Comparison of ENCODE assay signal across 8 mouse cellular contexts in genomic region chr5:139736504-139736940, GRCm38 (mm10). TPM values are rescaled to one million over a fixed set of nuclear protein-coding genes. Genes with fewer than 3 reads are reported as not detected.
A peak's percentile ranks its signal among the peaks of the same experiment; 100 is the strongest.
DNase-seq lines count a peak whose midpoint lies in the region; ATAC-seq and TF ChIP-seq lines count a peak whose summit lies in the region.

No protein-coding gene starts in this region.

- ATAC-seq in heart, embryonic 14.5 days (ENCODE audit: insufficient number of reproducible peaks, insufficient read depth, low FRiP score, low read depth) = no peak
- ATAC-seq in liver, postnatal 0 days = no peak

- no peaks in the 10 kb centered on the region for H3K36me3 ChIP-seq in heart, embryonic 14.5 days (ENCODE audit: control insufficient read depth, insufficient read depth, low read length)
- peaks cover 0 to 54% of the 10 kb centered on the region in 2 experiments; a peak in 2 of 4 replicates for H3K36me3 ChIP-seq in MEL (ENCODE audit: control insufficient read depth in 1 of 2, insufficient read depth in 2 of 2, low read length in 2 of 2)
- no peaks in the 10 kb centered on the region for H3K36me3 ChIP-seq in hindbrain, embryonic 10.5 days
- H3K36me3 ChIP-seq in liver, postnatal 0 days (replicated peaks; ENCODE audit: insufficient read depth, low read length) = no peaks in the 10 kb centered on the region

- H3K4me2 ChIP-seq in heart, embryonic 14.5 days (ENCODE audit: low read length) = peak overlapping the region; percentile 82
- peak overlapping the region; percentile 37 for H3K4me2 ChIP-seq in liver, postnatal 0 days (ENCODE audit: low read depth, low read length)

- WGBS in heart, embryonic 14.5 days = 14% methylated on average over 10 of the region's 10 CpGs
- 14% methylated on average over 10 of the region's 10 CpGs for WGBS in hindbrain, embryonic 10.5 days
- WGBS in liver, postnatal 0 days (ENCODE audit: insufficient replicate concordance) = 10% methylated on average over 10 of the region's 10 CpGs

- no peak for TF ChIP-seq CTCF in MEL (IDR thresholded peaks at IDR 0.05 in 2 of 3, conservative IDR thresholded peaks at IDR 0.05 in 1 of 3; ENCODE audit: control insufficient read depth in 1 of 3, insufficient read depth in 1 of 3, low read depth in 2 of 3, low read length in 3 of 3, poor library complexity in 1 of 3, severe bottlenecking in 1 of 3)
- TF ChIP-seq CTCF in liver, postnatal 0 days (IDR thresholded peaks at IDR 0.05; ENCODE audit: low read depth) = no peak

- no peaks in the 10 kb centered on the region for H3K27me3 ChIP-seq in heart, embryonic 14.5 days (ENCODE audit: control insufficient read depth, insufficient read depth, low read length)
- H3K27me3 ChIP-seq in MEL (ENCODE audit: control insufficient read depth in 1 of 2, insufficient read depth in 2 of 2, low read length in 2 of 2) = no peaks in the 10 kb centered on the region
- peaks cover 62% of the 10 kb centered on the region for H3K27me3 ChIP-seq in hindbrain, embryonic 10.5 days (ENCODE audit: insufficient read depth, poor library complexity, severe bottlenecking)
- no peaks in the 10 kb centered on the region for H3K27me3 ChIP-seq in liver, postnatal 0 days (ENCODE audit: insufficient read depth, low read length)

- H3K9ac ChIP-seq in heart, embryonic 14.5 days (ENCODE audit: low read length) = no peak overlapping the region
- H3K9ac ChIP-seq in MEL (ENCODE audit: control insufficient read depth, low read depth, low read length, poor library complexity, severe bottlenecking) = peak overlapping the region; percentile 62
- H3K9ac ChIP-seq in liver, postnatal 0 days (replicated peaks) = no peak overlapping the region

- 0 out of 4 replicates have a peak, but pooled peaks of 1 of the 2 experiments have one; percentile 13 for TF ChIP-seq POLR2A in MEL (IDR thresholded peaks at IDR 0.05; ENCODE audit: control insufficient read depth in 1 of 2, insufficient read depth in 1 of 2, low read depth in 1 of 2, low read length in 2 of 2, poor library complexity in 1 of 2)

- peaks cover 13 to 15% of the 10 kb centered on the region in 2 experiments; a peak in 3 of 4 replicates for H3K4me1 ChIP-seq in heart, embryonic 14.5 days (ENCODE audit: control insufficient read depth in 2 of 2, insufficient read depth in 2 of 2, low read length in 2 of 2)
- H3K4me1 ChIP-seq in MEL (ENCODE audit: control insufficient read depth in 1 of 2, insufficient read depth in 2 of 2, low read length in 2 of 2) = peaks cover 34 to 61% of the 10 kb centered on the region in 2 experiments
- peaks cover 49% of the 10 kb centered on the region for H3K4me1 ChIP-seq in hindbrain, embryonic 10.5 days (replicated peaks)
- peaks cover 52% of the 10 kb centered on the region for H3K4me1 ChIP-seq in liver, postnatal 0 days (ENCODE audit: insufficient read depth)

- H3K9me3 ChIP-seq in heart, embryonic 14.5 days (ENCODE audit: control insufficient read depth, low read length) = no peaks in the 10 kb centered on the region
- H3K9me3 ChIP-seq in MEL (replicated peaks; ENCODE audit: insufficient read depth, low read length) = no peaks in the 10 kb centered on the region
- H3K9me3 ChIP-seq in hindbrain, embryonic 10.5 days = no peaks in the 10 kb centered on the region
- no peaks in the 10 kb centered on the region for H3K9me3 ChIP-seq in liver, postnatal 0 days (ENCODE audit: low read length)

- H3K4me3 ChIP-seq in heart, embryonic 14.5 days (ENCODE audit: control insufficient read depth in 1 of 2, insufficient read depth in 1 of 2, low read depth in 1 of 2, low read length in 2 of 2) = peak overlapping the region in 1 of 2 experiments; percentile 43; a peak in 1 of 4 replicates
- peak overlapping the region; percentile 36 to 44 for H3K4me3 ChIP-seq in MEL (ENCODE audit: control insufficient read depth in 1 of 2, insufficient read depth in 1 of 2, low read depth in 2 of 2, low read length in 2 of 2)
- H3K4me3 ChIP-seq in hindbrain, embryonic 10.5 days = peak overlapping the region; percentile 59
- H3K4me3 ChIP-seq in liver, postnatal 0 days (ENCODE audit: low read depth, low read length) = 0 out of 2 replicates have a peak overlapping the region, but pooled peaks have one; percentile 1

- no peak for TF ChIP-seq RAD21 in MEL (IDR thresholded peaks at IDR 0.05; ENCODE audit: low read depth, low read length)

- no peak for DNase-seq in heart, adult 9 months (ENCODE audit: low spot score in 2 of 2)
- no peak for DNase-seq in MEL (ENCODE audit: low read depth, low spot score)
- no peak for DNase-seq in hindbrain, embryonic 10.5 days (ENCODE audit: low spot score)
- no peak for DNase-seq in liver, postnatal 0 days
- no peak for DNase-seq in thymus, postnatal 14 days
- no peak for DNase-seq in thymus, postnatal 0 days (ENCODE audit: low spot score)
- no peak for DNase-seq in gastrocnemius, adult 8-10 months (ENCODE audit: low spot score in 2 of 2)

- H3K27ac ChIP-seq in heart, embryonic 14.5 days (replicated peaks in 1 of 2; ENCODE audit: control insufficient read depth in 1 of 2, insufficient read depth in 1 of 2, low read depth in 2 of 2, low read length in 2 of 2) = no peak overlapping the region
- H3K27ac ChIP-seq in MEL (ENCODE audit: control insufficient read depth, low read depth, low read length) = peak overlapping the region; percentile 72
- H3K27ac ChIP-seq in hindbrain, embryonic 10.5 days = peak overlapping the region; percentile 79
- H3K27ac ChIP-seq in liver, postnatal 0 days (ENCODE audit: low read depth) = peak overlapping the region; percentile 92

- TF ChIP-seq EP300 in MEL (IDR thresholded peaks at IDR 0.05; ENCODE audit: low read depth in 1 of 2, low read length in 2 of 2) = peak in 1 of 2 experiments; percentile 4; a peak in 2 of 4 replicates
- TF ChIP-seq EP300 in liver, postnatal 0 days (IDR thresholded peaks at IDR 0.05; ENCODE audit: low read depth) = no peak; the same call in 1 of the 2 replicates

- no peaks in the 10 kb centered on the region for H3K79me2 ChIP-seq in MEL (ENCODE audit: control insufficient read depth, insufficient read depth, low read length, poor library complexity)

TF ChIP-seq in MEL, 35 proteins besides CTCF, POLR2A, EP300 and RAD21 (continues in another document):
- TF ChIP-seq TBP (IDR thresholded peaks at IDR 0.05; ENCODE audit: low read depth, low read length) = peak; percentile 46; the same call in 1 of the 2 replicates
- no peak for TF ChIP-seq ZKSCAN1 (IDR thresholded peaks at IDR 0.05; ENCODE audit: low read depth, low read length)
- TF ChIP-seq USF1 (IDR thresholded peaks at IDR 0.05; ENCODE audit: low read depth, low read length) = no peak
- 0 out of 2 replicates have a peak, but pooled peaks have one; percentile 39 for TF ChIP-seq MAZ (IDR thresholded peaks at IDR 0.05; ENCODE audit: low read depth, low read length)
- no peak for TF ChIP-seq TAL1 (IDR thresholded peaks at IDR 0.05; ENCODE audit: low read length)
- TF ChIP-seq NRF1 (IDR thresholded peaks at IDR 0.05; ENCODE audit: insufficient read depth, low read depth, low read length, poor library complexity, severe bottlenecking) = no peak
- TF ChIP-seq GABPA (IDR thresholded peaks at IDR 0.05; ENCODE audit: low read depth, low read length) = no peak
- TF ChIP-seq SIN3A (IDR thresholded peaks at IDR 0.05; ENCODE audit: low read length) = peak; percentile 31; the same call in 1 of the 2 replicates
- TF ChIP-seq ELF1 (IDR thresholded peaks at IDR 0.05; ENCODE audit: low read depth, low read length) = no peak
- TF ChIP-seq POLR2AphosphoS2 (IDR thresholded peaks at IDR 0.05; ENCODE audit: low read length) = no peak
- no peak for TF ChIP-seq ZNF384 (IDR thresholded peaks at IDR 0.05; ENCODE audit: low read depth, low read length)
- peak; percentile 14; the same call in 1 of the 2 replicates for TF ChIP-seq MXI1 (IDR thresholded peaks at IDR 0.05; ENCODE audit: low read depth, low read length)
- peak; percentile 83; the same call in 1 of the 2 replicates for TF ChIP-seq E2F4 (IDR thresholded peaks at IDR 0.05; ENCODE audit: borderline replicate concordance, low read depth, low read length)
- TF ChIP-seq CHD2 (IDR thresholded peaks at IDR 0.05; ENCODE audit: low read length) = no peak
- TF ChIP-seq KAT2A (conservative IDR thresholded peaks at IDR 0.05; ENCODE audit: low read depth, low read length) = no peak

RNA-seq across cellular contexts. Expression of gene Micall2, which starts 0.4 kb away (rescaled TPM):
- 0.96 and 1.3 TPM in 2 replicates for polyA plus RNA-seq in heart, embryonic 14.5 days (2014; fragmentation: Nextera tagmentation; extraction: Ambion mirVana)
- total RNA-seq in MEL (2012; rRNA removed) = 3.3 and 5.4 TPM in 2 replicates
- 10 to 100 TPM in 1 of 2 experiments, not detected in 1; 17.6 TPM for polyA plus RNA-seq in MEL (2012; ENCODE audit: insufficient read depth in 1 of 2, insufficient read length in 2 of 2, low read depth in 1 of 2, low replicate concordance in 2 of 2, missing spikeins in 1 of 2)
- 6.9 and 10.2 TPM in 2 replicates for polyA plus RNA-seq in hindbrain, embryonic 10.5 days (2016; fragmentation: Nextera tagmentation; extraction: Ambion mirVana)
- polyA plus RNA-seq in liver, postnatal 0 days (2015; fragmentation: Nextera tagmentation; extraction: Ambion mirVana) = 4.9 and 5.8 TPM in 2 replicates
- polyA plus RNA-seq in thymus, postnatal 0 days (2015; fragmentation: Nextera tagmentation; extraction: Ambion mirVana) = 3.7 and 4.7 TPM in 2 replicates
- total RNA-seq in gastrocnemius, adult 8-10 months (2022) = under 1 TPM; 0.24 to 0.74 (median 0.37) TPM

RNA-seq across cellular contexts. Expression of gene Ints1, which starts 39.0 kb away (rescaled TPM):
- polyA plus RNA-seq in heart, embryonic 14.5 days (2014; fragmentation: Nextera tagmentation; extraction: Ambion mirVana) = 17.1 and 19.8 TPM in 2 replicates
- 77.9 and 82.5 TPM in 2 replicates for total RNA-seq in MEL (2012; rRNA removed)
- 10 to 100 TPM in 1 of 2 experiments, not detected in 1; 89.2 TPM for polyA plus RNA-seq in MEL (2012; ENCODE audit: insufficient read depth in 1 of 2, insufficient read length in 2 of 2, low read depth in 1 of 2, low replicate concordance in 2 of 2, missing spikeins in 1 of 2)
- polyA plus RNA-seq in hindbrain, embryonic 10.5 days (2016; fragmentation: Nextera tagmentation; extraction: Ambion mirVana) = 34.8 and 39.0 TPM in 2 replicates
- 5.6 and 6.4 TPM in 2 replicates for polyA plus RNA-seq in liver, postnatal 0 days (2015; fragmentation: Nextera tagmentation; extraction: Ambion mirVana)
- 26.8 and 28.9 TPM in 2 replicates for polyA plus RNA-seq in thymus, postnatal 0 days (2015; fragmentation: Nextera tagmentation; extraction: Ambion mirVana)
- 10 to 100 TPM; 29.3 to 37.0 (median 32.3) TPM for total RNA-seq in gastrocnemius, adult 8-10 months (2022)

RNA-seq across cellular contexts. Expression of gene Mafk, which starts 54.8 kb away (rescaled TPM):
- polyA plus RNA-seq in heart, embryonic 14.5 days (2014; fragmentation: Nextera tagmentation; extraction: Ambion mirVana) = 10.6 and 11.2 TPM in 2 replicates
- total RNA-seq in MEL (2012; rRNA removed) = 43.6 and 62.1 TPM in 2 replicates
- 10 to 100 TPM in 1 of 2 experiments, not detected in 1; 56.5 TPM for polyA plus RNA-seq in MEL (2012; ENCODE audit: insufficient read depth in 1 of 2, insufficient read length in 2 of 2, low read depth in 1 of 2, low replicate concordance in 2 of 2, missing spikeins in 1 of 2)
- 9.9 and 10.1 TPM in 2 replicates for polyA plus RNA-seq in hindbrain, embryonic 10.5 days (2016; fragmentation: Nextera tagmentation; extraction: Ambion mirVana)
- 15.7 and 19.1 TPM in 2 replicates for polyA plus RNA-seq in liver, postnatal 0 days (2015; fragmentation: Nextera tagmentation; extraction: Ambion mirVana)
- polyA plus RNA-seq in thymus, postnatal 0 days (2015; fragmentation: Nextera tagmentation; extraction: Ambion mirVana) = 39.4 and 40.8 TPM in 2 replicates
- total RNA-seq in gastrocnemius, adult 8-10 months (2022) = 10 to 100 TPM; 15.2 to 21.2 (median 18.1) TPM

Comparison
In these comparisons a context has a peak if more than half of its experiments do, and no peak if none do; other contexts are left out.
1. H3K27ac ChIP-seq: peak in MEL (single experiment), hindbrain, embryonic 10.5 days (single experiment) and liver, postnatal 0 days (single experiment); none in heart, embryonic 14.5 days (0 of 2).